Mouse (Mus musculus): ENCODE data around the gene Gpi1.

DNA sequence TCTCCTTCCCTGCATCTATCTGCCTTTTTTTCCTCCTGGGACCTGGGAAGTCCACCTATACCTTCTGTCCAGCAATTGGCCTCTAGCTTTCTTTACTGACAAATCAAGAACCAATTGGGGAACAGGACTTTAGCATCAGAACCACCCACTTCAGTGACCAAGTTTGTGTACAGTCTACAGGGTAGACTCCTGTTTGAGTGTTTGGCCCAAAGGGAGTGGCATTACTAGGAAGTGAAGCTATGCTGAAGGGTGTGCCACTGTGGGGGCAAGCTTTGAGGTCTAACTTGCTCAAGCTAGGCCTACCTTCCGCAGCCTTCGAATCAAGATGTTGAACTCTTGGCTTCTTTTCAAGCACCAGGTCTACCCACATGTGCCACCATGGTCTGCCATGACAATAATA is 29.3 kb downstream of the Gpi1 start:
- 0 out of 2 replicates have a peak, but pooled peaks have one; percentile 39 for TF ChIP-seq POLR2AphosphoS2 (IDR thresholded peaks at IDR 0.05; ENCODE audit: low read depth, low read length)
- TF ChIP-seq CTCF (conservative IDR thresholded peaks at IDR 0.05 in 1 of 2, IDR thresholded peaks at IDR 0.05 in 1 of 2; ENCODE audit: low read depth in 2 of 2, low read length in 2 of 2) = no peak
- TF ChIP-seq MXI1 (IDR thresholded peaks at IDR 0.05; ENCODE audit: low read depth, low read length) = no peak
- TF ChIP-seq ZKSCAN1 (IDR thresholded peaks at IDR 0.05; ENCODE audit: borderline replicate concordance, low read depth, low read length) = no peak
- no peak for TF ChIP-seq SMC3 (IDR thresholded peaks at IDR 0.05; ENCODE audit: low read depth, low read length)
- TF ChIP-seq POLR2A (IDR thresholded peaks at IDR 0.05; ENCODE audit: low read depth, low read length) = no peak
- no peak for TF ChIP-seq MAZ (IDR thresholded peaks at IDR 0.05; ENCODE audit: low read depth, low read length)
- no peak for TF ChIP-seq PAX5 (IDR thresholded peaks at IDR 0.05; ENCODE audit: low read length)
- no peak for TF ChIP-seq ZNF384 (IDR thresholded peaks at IDR 0.05; ENCODE audit: low read depth, low read length)
- no peak for TF ChIP-seq KAT2A (IDR thresholded peaks at IDR 0.05; ENCODE audit: insufficient replicate concordance, low read length)
